Mouse (Mus musculus) MEL (cell line): ENCODE results near the gene Ppip5k1.

Source experiments
- CHD2 ChIP-seq: IDR thresholded peaks from 2 replicates; pipeline ENCODE4 v1.6.1; 2011; ENCODE audit warnings: low read length, improper control_type of control experiment
- EP300 ChIP-seq, 2 experiments: IDR thresholded peaks; 2 replicates each; pipeline ENCODE4 v1.6.1; 2011; ENCODE audit warnings: improper control_type of control experiment in 2 of 2, low read length in 2 of 2, low read depth in 1 of 2, mild to moderate bottlenecking in 1 of 2
- ETS1 ChIP-seq: IDR thresholded peaks from 2 replicates; pipeline ENCODE4 v1.6.1; 2012; ENCODE audit warnings: low read depth, mild to moderate bottlenecking, inconsistent platforms, low read length, improper control_type of control experiment, moderate library complexity
- ZKSCAN1 ChIP-seq: IDR thresholded peaks from 2 replicates; pipeline ENCODE4 v1.6.1; 2012; ENCODE audit warnings: low read depth, mild to moderate bottlenecking, inconsistent platforms, low read length, improper control_type of control experiment, moderate library complexity

GRCm38 (mm10) chr2:121300036-121300435, 55.2 kb downstream of the Ppip5k1 start:
- no peak for TF ChIP-seq CHD2
- no peak for TF ChIP-seq ETS1
- no peak for TF ChIP-seq EP300 (IDR thresholded peaks at IDR 0.05; ENCODE audit: low read depth in 1 of 2, low read length in 2 of 2)
- TF ChIP-seq ZKSCAN1, result no peak
